Mouse (Mus musculus): ENCODE measurements around the gene Serhl. TPM values are rescaled to one million over a fixed set of nuclear protein-coding genes. Genes with fewer than 3 reads are reported as not detected.

Gene Serhl
- polyA plus RNA-seq, 1 experiment = 31.5 TPM

DNA sequence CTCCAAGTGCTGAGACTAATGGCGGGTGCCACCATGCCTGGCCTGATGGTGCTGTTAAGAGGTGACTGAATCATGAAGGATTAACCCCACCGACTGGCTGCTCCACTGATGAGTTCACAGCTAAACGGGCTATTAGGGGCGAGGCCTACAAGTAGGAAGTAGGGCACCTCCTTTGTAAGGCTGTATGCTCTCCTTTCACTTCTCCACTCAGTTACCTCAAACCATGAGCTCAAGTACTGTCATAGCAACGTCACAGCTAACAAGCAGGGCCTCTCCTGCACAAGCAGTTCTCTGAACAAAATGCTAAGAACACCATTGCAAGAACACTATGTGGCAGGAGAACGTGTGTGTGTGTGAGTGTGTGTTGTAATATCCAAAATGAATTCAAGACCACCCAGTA lies 56.2 kb downstream of the Serhl start:
- H3K4me3 ChIP-seq (replicated peaks; ENCODE audit: control insufficient read depth, low read depth, low read length) = no peak overlapping the region
- H3K4me1 ChIP-seq (ENCODE audit: control insufficient read depth, insufficient read depth, low read length) = no peaks in the 10 kb centered on the region
- TF ChIP-seq POLR2A (IDR thresholded peaks at IDR 0.05; ENCODE audit: borderline replicate concordance, control insufficient read depth, low read depth, low read length) (no peak), CTCF (IDR thresholded peaks at IDR 0.05; ENCODE audit: control insufficient read depth, insufficient read depth, low read length) (no peak)
- WGBS = 60% methylated on average over 6 of the region's 6 CpGs
- no peak overlapping the region for H3K27ac ChIP-seq (ENCODE audit: control insufficient read depth, insufficient read depth, low read depth, low read length, poor library complexity)

- TF ChIP-seq CTCF (IDR thresholded peaks at IDR 0.05; ENCODE audit: control insufficient read depth, insufficient read depth, low read length) (no peak), POLR2A (IDR thresholded peaks at IDR 0.05; ENCODE audit: borderline replicate concordance, control insufficient read depth, low read depth, low read length) (no peak)
- H3K27ac ChIP-seq (ENCODE audit: control insufficient read depth, insufficient read depth, low read depth, low read length, poor library complexity) = peak overlapping the region; percentile 100
- peak overlapping the region; percentile 90 for H3K4me3 ChIP-seq (replicated peaks; ENCODE audit: control insufficient read depth, low read depth, low read length)
- no peaks in the 10 kb centered on the region for H3K4me1 ChIP-seq (ENCODE audit: control insufficient read depth, insufficient read depth, low read length)
- 1% methylated on average over 21 of the region's 21 CpGs for WGBS
These were observed 59.1 kb downstream of the Serhl start for GRCm38 (mm10) chr15:83148395-83148794.

DNA sequence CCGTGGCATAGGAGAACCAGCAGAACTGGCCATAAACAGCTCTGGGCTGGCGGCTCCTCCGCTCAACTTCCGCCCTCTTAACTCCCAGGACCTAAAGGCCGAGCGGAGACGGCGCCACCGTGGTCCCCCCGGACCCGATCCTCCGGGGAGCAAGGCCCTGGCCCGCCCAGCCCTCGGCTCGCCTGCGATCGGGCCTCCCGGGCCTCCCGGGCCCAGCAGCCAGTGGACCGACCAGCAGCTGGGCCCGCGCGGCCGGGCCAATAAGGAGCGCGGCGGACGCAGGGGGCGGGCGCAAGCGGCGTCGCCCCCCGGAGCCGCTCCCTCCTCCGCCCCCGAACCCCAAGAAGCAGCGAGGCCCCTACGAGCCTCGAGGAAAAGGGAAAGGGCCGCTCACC lies 59.5 kb downstream of the Serhl start:
- TF ChIP-seq POLR2A (IDR thresholded peaks at IDR 0.05; ENCODE audit: borderline replicate concordance, control insufficient read depth, low read depth, low read length) = no peak
- TF ChIP-seq CTCF (IDR thresholded peaks at IDR 0.05; ENCODE audit: control insufficient read depth, insufficient read depth, low read length) = no peak
- Histone ChIP-seq H3K27ac (ENCODE audit: control insufficient read depth, insufficient read depth, low read depth, low read length, poor library complexity) (peak overlapping the region; percentile 100), H3K4me3 (replicated peaks; ENCODE audit: control insufficient read depth, low read depth, low read length) (peak overlapping the region; percentile 90), H3K4me1 (ENCODE audit: control insufficient read depth, insufficient read depth, low read length) (no peaks in the 10 kb centered on the region)
- WGBS = under 1% methylated on average over 34 of the region's 41 CpGs

GRCm38 (mm10) chr15:83149196-83150072 lies 60.1 kb downstream of the Serhl start, which contains the start of gene Poldip3:
Gene Poldip3 (minus strand): TSS chr15:83149384.
- TF ChIP-seq POLR2A (IDR thresholded peaks at IDR 0.05; ENCODE audit: borderline replicate concordance, control insufficient read depth, low read depth, low read length) = peak; percentile 93
- no peak for TF ChIP-seq CTCF (IDR thresholded peaks at IDR 0.05; ENCODE audit: control insufficient read depth, insufficient read depth, low read length)
- peaks cover 1% of the 10 kb centered on the region; the same call in 1 of the 2 replicates for H3K4me1 ChIP-seq (ENCODE audit: control insufficient read depth, insufficient read depth, low read length)
- WGBS = under 1% methylated on average over 56 of the region's 56 CpGs
- peak within 1 kb of the TSS; percentile 100 for H3K27ac ChIP-seq (ENCODE audit: control insufficient read depth, insufficient read depth, low read depth, low read length, poor library complexity)
- H3K4me3 ChIP-seq (replicated peaks; ENCODE audit: control insufficient read depth, low read depth, low read length) = peak within 1 kb of the TSS; percentile 90

- TF ChIP-seq CTCF (IDR thresholded peaks at IDR 0.05; ENCODE audit: control insufficient read depth, insufficient read depth, low read length) = no peak
- TF ChIP-seq POLR2A (IDR thresholded peaks at IDR 0.05; ENCODE audit: borderline replicate concordance, control insufficient read depth, low read depth, low read length) = no peak
- Histone ChIP-seq H3K4me3 (replicated peaks; ENCODE audit: control insufficient read depth, low read depth, low read length) (peak overlapping the region; percentile 2), H3K27ac (ENCODE audit: control insufficient read depth, insufficient read depth, low read depth, low read length, poor library complexity) (peak overlapping the region; percentile 100; the same call in 1 of the 2 replicates), H3K4me1 (ENCODE audit: control insufficient read depth, insufficient read depth, low read length) (peaks cover 1% of the 10 kb centered on the region; the same call in 1 of the 2 replicates)
- 38% methylated on average over 3 of the region's 3 CpGs for WGBS
These were observed 60.8 kb downstream of the Serhl start for GRCm38 (mm10) chr15:83150073-83150442.

DNA sequence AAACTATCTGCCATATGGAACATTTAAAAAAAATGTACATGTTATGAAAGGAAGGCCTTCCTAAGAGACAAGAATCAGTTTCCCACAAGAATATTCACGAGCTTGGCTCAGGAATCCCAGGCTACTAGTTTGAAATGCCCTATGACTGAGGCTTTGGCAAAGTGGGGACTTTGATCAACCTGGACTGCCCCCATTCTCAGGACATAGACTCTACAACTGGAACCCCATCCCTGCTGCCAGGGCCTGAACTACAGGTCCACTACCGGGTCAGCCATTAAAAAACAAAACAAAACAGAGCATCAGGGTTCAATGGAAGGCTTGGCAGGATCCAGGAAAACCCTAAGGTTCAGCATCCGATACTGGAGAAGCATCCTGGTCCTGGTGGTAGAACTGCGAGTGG lies 61.4 kb downstream of the Serhl start:
- 85% methylated on average over 4 of the region's 4 CpGs for WGBS
- H3K27ac ChIP-seq (ENCODE audit: control insufficient read depth, insufficient read depth, low read depth, low read length, poor library complexity) = no peak overlapping the region
- no peak for TF ChIP-seq CTCF (IDR thresholded peaks at IDR 0.05; ENCODE audit: control insufficient read depth, insufficient read depth, low read length)
- TF ChIP-seq POLR2A (IDR thresholded peaks at IDR 0.05; ENCODE audit: borderline replicate concordance, control insufficient read depth, low read depth, low read length) = no peak
- no peak overlapping the region for H3K4me3 ChIP-seq (replicated peaks; ENCODE audit: control insufficient read depth, low read depth, low read length)
- H3K4me1 ChIP-seq (ENCODE audit: control insufficient read depth, insufficient read depth, low read length) = peaks cover 1% of the 10 kb centered on the region; the same call in 1 of the 2 replicates

DNA sequence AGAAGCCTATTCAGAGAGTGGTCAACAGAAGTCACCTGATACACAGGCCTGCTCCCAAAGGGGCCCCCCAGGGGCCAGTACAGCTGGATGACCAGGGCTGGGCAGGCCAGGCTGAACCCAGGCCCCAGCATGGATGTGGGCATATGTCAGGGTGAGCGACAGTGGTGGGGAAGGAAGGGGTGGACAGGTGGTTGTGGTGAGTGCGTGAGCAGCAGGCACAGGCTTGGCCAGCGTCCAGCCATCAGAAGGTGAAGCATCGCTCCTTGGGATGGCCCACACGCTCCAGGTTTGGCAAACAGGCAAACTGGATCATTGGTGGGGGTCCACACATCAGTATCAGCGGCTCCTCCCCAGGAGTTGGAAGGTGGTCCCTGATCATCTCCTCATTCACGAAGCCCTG lies 65.0 kb downstream of the Serhl start:
- Histone ChIP-seq H3K4me1 (ENCODE audit: control insufficient read depth, insufficient read depth, low read length) (peaks cover 1% of the 10 kb centered on the region; the same call in 1 of the 2 replicates), H3K27ac (ENCODE audit: control insufficient read depth, insufficient read depth, low read depth, low read length, poor library complexity) (no peak overlapping the region), H3K4me3 (replicated peaks; ENCODE audit: control insufficient read depth, low read depth, low read length) (no peak overlapping the region)
- TF ChIP-seq POLR2A (IDR thresholded peaks at IDR 0.05; ENCODE audit: borderline replicate concordance, control insufficient read depth, low read depth, low read length) (no peak), CTCF (IDR thresholded peaks at IDR 0.05; ENCODE audit: control insufficient read depth, insufficient read depth, low read length) (no peak)
- WGBS = 90% methylated on average over 7 of the region's 7 CpGs

DNA sequence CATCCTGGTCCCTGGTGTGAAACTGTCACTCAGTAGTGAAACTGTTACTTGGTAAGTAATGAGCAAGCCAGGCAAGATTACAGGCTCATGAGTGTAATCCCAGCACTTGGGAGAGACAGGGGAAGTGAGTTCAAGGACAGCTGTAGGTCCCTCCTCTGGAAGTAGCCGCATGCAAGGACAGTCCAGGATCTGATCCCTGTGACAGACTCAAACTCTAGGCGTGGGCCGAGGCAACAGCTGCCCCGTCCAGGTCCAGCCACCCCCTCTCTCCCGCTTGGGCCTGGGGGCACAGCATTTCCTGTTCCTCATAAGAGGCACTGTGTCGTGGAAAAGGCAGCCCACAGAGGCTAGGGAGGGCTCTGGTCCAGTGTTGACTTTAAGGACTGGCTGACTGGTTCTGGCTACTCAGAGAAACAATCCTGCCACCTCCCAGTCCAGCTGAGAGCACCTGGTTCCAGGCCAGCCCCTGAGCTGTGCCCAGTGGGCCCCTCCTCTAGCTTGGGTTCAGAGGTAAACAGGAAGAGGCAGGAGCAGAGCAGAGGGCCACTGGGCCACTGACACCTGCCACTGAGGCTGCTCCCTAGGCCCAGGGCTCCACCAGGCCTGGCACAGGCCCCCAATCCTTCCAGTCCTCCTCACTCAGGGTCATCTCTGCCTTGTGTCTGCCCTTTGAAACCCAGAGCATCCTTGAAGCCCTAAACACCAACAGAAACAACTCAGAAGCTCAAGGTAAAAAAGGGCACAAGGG lies 66.5 kb downstream of the Serhl start:
- Histone ChIP-seq H3K4me3 (replicated peaks; ENCODE audit: control insufficient read depth, low read depth, low read length) (no peak overlapping the region), H3K27ac (ENCODE audit: control insufficient read depth, insufficient read depth, low read depth, low read length, poor library complexity) (peak overlapping the region; percentile 38), H3K4me1 (ENCODE audit: control insufficient read depth, insufficient read depth, low read length) (peaks cover 1% of the 10 kb centered on the region; the same call in 1 of the 2 replicates)
- TF ChIP-seq CTCF (IDR thresholded peaks at IDR 0.05; ENCODE audit: control insufficient read depth, insufficient read depth, low read length) (no peak), POLR2A (IDR thresholded peaks at IDR 0.05; ENCODE audit: borderline replicate concordance, control insufficient read depth, low read depth, low read length) (no peak)
- WGBS = 66% methylated on average over 6 of the region's 6 CpGs

Measured in bone marrow, adult 2 months (tissue).